Mouse (Mus musculus): Measurements from ENCODE around the gene Rundc3a. TPM values are rescaled to one million over a fixed set of nuclear protein-coding genes. Genes with fewer than 3 reads are reported as not detected.
"Not testable (repeated sequence)": the region's sequence is repeated elsewhere in the genome, so short reads cannot be mapped to it uniquely, and the experiment has no call there.

Rundc3a gene
- total RNA-seq, 2 experiments from 2014 or later = 2.7 TPM; not detected in 1

DNA sequence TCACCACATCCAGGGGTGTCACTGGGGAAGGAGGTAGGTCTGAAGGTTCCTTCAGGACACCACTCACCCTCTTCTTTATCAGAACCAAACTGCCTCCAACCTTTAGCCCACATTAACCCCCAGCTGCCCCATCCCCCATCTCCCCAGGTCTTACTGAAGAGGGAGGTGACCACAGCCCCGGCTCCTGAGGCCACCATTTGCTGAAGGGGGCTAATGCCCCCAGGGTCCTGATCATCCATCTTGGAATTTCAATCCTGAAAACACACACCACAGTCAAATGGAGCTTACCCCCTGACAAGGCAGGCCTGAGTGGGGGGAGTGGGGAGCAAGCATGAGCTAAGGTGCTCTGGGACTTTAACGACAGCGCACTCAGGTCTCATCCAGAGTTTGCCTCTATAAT lies 13.2 kb downstream of the Rundc3a start:
- peak; percentile 0; the same call in 1 of the 2 replicates for ATAC-seq (replicated peaks; ENCODE audit: low FRiP score, poor library complexity, severe bottlenecking)

DNA sequence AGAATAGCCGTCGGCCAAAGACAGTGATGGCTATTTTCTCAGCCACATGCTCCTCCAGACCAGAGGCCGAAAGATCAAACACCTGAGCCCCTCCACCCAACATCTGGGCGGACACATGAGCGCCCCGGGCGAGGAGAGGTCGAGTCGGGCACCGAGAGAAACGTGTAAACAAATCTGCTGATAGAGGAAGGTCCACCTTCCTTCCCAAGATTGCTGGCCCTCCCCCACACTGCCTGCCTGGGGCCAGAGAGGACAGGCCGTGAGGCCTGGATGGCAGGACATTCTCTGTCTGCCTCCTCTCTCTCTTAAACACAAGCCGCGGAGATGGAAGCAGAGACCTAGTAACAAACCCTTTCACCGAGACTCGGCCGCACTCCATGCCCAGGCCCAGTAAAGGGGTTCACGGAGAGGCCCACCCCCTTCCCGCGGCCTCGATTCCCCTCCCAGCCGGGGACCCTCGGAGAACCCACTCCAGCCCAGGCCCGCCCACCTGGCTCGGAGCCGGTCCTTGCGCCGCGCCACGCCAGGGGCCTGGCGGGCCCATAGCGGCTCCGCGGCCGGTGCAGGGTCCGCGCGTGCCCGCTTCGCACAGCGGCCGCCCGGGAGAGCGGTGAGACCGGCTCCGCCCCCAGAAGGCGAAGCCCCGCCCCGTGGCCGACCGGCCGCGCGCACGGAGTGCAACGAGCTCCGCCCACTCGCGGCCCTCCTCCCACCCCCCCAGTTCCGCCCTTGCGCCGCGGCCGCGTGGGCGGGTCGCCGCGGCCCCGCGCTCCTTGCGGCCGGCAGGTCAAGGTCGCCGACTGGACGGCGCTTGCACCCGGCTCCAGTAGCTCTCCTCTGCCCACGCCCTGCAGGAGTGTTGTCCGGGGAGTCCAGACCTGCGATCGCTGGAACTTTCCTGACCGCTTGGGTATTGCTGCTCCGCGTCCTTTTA lies 14.0 kb downstream of the Rundc3a start:
- peak; percentile 53 for ATAC-seq (replicated peaks; ENCODE audit: low FRiP score, poor library complexity, severe bottlenecking)

DNA sequence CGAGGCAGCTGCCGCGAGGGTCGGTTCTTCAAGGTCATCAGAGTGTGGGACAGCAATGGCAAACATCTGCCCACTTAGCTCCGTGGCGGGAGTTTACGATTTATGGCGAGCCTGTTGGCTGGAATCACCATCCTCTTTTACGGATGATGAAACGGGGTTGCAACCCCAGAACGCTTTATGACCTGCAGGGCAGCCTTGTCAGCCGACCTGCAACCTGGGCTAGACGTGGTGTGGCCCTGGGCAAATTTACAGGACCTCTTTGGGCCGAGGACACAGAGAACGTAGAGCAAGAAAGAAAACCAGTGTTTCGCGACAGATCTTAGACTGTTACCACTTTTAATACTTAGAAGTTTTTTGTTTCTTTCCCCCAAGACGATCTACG lies 14.6 kb downstream of the Rundc3a start, which contains the start of gene Slc25a39:
Gene Slc25a39, minus strand, starts transcription at position 113 of the 382 bp plus-strand sequence.
- no peak for ATAC-seq (replicated peaks; ENCODE audit: low FRiP score, poor library complexity, severe bottlenecking)

DNA sequence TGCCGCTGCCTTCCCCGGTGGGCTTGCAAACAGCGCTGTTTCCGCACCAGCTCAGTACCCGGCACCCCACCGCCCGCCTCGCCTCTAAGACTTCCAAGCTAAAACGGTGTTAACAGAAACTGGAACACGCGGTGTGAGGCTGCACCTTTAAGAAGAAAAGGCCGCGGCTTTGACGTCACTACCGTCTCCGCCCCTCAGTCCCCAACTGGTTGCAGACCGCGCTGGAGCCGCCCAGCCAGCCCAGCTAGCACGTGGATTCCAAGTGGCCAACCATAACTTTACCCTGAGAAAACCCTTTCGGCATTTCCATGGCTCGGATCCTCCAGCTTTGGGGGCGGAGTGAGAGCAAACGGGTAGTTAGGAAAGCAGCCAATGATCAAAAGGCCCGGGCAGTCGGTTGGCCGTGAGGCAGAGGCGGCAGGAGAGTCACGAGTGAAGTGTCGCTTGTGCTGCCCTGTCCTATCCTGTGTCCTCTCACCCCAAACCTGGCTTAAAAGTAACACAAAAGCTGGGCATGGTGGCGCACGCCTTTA lies 15.2 kb downstream of the Rundc3a start:
- peak; percentile 78 for ATAC-seq (replicated peaks; ENCODE audit: low FRiP score, poor library complexity, severe bottlenecking)

DNA sequence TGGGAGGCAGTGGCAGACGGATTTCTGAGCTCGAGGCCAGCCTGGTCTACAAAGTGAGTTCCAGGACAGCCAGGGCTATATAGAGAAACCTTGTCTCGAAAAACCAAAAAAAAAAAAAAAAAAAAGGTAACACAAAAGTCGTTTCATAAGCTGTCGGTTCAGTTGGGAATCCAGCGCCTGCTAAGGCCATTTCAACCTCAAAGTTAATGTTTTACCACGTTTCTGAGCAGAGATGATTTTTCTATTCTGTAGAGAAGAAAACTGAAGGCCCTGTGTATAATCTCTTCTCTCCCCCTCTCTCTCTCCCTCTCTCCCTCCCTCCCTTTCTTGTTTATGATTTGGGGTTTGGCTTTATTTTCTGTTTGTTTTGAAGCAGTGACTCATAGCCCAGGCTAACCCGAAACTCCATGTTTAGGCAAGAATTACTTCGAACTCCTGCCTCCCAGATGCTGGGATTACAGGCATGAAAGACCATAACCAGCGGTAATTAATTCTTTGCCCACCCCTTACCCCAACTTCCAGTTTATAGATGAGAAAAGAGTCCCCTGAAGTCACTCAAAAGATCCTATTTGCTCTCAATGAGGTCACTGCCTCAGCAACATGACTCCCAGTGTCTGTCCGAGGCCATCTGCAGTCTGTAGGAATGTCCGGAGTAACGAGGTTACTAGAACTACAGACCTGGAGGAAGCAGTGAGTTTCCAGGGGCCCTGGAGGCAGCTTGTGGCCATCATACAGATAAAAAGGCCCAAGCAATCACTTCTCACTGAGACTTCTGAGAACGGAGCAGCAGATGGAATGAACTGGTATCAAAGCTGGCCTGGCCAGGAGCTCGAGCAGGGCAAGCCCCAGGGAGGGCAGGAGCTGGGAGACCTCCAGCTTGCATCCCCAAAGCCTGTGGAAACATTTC lies 15.9 kb downstream of the Rundc3a start:
- ATAC-seq (replicated peaks; ENCODE audit: low FRiP score, poor library complexity, severe bottlenecking) = no peak

DNA sequence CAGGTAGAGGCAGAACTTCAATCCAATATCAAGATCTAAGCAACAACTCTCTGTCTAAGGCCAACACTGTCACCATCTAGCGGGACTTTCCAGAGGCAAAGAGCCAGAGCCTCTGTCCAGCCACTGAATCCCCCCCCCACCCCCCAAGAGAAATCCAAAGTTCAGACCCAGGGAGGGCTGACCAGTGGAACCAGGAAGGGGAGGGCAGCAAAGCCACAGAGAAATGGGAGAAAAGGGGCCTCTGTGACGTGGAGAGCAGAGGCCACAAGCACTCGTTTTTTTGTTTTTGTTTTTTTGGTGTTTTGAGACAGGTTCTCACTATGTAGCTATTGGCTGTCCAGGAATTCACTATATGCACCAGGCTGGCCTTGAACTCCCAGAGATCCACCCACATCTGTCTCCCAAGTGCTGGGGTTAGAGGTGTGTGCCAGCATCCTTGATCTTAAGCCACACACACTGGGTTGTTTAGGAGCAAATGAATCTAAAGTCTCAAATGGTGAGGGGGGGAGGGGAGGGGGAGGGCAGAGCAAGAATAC lies 16.7 kb downstream of the Rundc3a start:
- no peak for ATAC-seq (replicated peaks; ENCODE audit: low FRiP score, poor library complexity, severe bottlenecking)

DNA sequence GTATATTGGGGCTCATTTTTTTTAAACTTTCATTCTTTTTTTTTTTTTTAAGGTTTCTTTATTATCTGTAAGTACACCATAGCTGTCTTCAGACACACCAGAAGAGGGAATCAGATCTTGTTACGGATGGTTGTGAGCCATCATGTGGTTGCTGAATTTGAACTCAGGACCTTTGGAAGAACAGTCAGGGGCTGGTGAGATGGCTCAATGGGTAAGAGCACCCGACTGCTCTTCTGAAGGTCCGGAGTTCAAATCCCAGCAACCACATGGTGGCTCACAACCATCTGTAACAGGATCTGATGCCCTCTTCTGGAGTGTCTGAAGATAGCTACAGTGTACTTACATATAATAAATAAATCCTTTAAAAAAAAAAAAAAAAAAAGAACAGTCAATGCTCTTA lies 17.1 kb downstream of the Rundc3a start:
- not testable (repeated sequence) for ATAC-seq (replicated peaks; ENCODE audit: low FRiP score, poor library complexity, severe bottlenecking)

DNA sequence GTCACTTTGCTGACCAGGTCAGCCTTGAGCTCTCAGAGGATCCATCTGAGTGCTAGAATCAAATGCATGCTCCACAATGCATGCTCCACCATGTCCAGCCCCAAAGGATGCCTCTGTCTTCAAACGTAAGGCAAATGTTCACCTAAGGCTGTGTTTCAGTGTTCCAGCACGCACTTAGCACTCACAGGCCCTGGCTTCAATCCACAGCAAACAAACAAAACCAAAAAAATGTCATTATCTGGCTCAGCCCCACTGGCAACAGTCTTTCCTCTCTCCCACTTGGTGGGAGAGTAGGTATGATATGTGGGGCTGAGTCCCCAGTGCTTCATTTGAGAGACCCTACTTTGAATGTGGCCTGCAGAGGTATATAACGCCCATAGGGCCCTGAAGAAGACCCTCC lies 17.9 kb downstream of the Rundc3a start:
- ATAC-seq (replicated peaks; ENCODE audit: low FRiP score, poor library complexity, severe bottlenecking) = no peak

DNA sequence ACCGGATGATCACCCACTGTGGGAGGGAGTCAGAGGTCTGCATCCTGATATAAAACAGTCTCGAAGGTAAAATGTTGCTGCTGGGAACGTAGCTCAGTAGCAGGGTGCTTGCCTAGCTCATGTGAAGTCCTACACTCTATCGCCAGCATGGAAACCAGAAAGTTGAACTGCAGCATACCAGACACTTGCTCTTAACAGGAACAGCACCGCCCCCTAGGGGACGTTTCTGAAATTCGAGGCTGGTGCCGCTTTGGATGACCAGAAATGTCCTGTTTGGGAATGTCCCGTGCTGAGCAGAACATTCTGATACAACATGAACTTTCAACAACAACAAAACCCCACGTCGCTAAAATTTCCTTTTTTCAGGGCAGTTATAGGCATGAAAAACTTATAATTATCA lies 18.5 kb downstream of the Rundc3a start:
- ATAC-seq (replicated peaks; ENCODE audit: low FRiP score, poor library complexity, severe bottlenecking) = peak; percentile 53

DNA sequence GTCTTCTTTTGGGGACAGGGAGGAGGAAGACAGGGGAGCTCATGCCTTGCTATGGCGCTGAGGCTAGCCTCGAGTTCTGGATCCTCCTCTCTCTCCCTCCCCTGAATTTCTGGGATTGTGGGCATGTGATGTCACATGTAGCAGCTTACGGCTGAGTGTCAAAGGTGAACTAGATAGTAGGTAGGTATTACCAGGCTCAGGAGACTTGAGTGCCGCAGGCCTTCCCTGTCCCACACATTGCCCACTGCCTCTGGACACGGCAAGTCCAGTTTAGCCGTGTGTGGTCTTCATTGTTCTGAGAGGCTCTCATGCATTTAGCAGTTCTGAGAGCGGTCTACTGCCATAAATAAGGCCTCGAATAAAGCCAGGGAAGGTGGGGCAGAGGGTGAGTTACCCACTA lies 19.9 kb downstream of the Rundc3a start:
- ATAC-seq (replicated peaks; ENCODE audit: low FRiP score, poor library complexity, severe bottlenecking) = no peak

DNA sequence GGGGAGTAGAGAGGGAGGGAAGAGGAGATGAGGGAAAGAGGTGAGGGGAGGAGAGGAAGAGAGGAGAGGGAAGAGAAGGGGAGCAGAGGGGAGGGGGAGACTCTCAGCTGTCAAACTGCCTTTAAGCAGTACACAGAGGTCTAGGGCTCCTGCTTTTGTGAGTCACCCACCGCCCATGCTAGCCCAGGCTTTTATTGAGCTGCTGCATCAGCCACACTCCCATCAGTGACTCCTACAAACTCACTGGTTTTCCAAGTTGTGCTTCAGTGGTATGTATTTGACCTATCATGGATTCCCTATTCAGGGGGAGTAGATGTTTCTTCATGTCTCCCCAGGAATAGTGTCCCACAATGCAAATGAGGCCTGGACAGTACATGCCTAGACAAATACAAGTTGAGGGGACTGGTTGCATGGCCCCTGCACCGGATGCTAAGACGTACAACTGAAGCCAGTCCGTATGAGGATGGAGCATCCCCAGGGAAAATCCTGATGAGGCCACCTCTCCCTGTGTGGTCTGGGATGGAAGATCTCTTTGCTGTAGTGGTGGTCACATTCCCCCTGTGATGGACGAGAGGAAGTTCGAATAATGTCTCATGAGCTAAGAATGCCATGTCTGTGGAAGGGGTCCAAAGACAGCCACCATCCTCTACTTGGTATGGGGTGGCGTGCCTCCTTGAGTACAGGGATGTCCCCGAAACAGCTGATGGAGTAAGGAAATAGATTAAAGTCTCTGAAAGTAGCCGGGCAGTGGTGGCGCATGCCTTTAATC lies 22.0 kb downstream of the Rundc3a start:
- no peak for ATAC-seq (replicated peaks; ENCODE audit: low FRiP score, poor library complexity, severe bottlenecking)

DNA sequence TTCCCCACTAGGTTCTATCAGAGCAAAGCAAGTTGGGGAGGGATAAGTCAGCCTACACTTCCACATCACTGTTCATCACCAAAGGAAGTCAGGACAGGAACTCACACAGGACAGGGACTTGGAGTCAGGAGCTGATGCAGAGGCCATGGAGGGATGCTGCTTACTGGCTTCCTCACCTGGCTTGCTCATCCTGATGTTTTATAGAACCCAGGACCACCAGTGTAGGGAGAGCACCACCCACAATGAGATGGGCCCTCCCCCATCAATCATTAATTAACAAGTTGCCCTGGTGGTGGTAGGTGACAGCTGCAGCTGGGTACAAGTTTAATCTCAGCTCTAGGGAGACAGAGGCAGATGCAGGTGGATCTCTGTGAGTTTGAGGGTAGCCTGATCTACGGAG lies 24.0 kb downstream of the Rundc3a start:
- ATAC-seq (replicated peaks; ENCODE audit: low FRiP score, poor library complexity, severe bottlenecking) = no peak

DNA sequence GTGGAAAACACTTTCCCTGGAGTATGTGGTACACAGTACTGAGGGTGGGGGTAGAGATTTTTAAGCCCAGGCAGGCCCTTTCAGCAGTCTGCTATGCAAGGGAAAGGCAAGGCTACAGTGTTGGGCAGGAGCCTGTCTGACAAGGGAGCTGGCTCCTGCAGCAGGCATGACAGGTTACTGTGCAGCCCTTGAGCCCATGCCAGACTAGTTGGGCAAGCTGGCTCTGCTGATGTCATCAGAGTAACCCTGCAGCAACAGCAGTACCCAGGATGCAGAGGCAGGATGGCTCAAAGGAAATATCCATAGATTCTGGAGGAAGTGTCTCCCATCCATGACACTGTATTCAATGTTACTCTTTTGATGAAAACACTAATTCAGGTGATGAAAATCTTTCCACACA lies 25.7 kb downstream of the Rundc3a start:
- ATAC-seq (replicated peaks; ENCODE audit: low FRiP score, poor library complexity, severe bottlenecking) = no peak

DNA sequence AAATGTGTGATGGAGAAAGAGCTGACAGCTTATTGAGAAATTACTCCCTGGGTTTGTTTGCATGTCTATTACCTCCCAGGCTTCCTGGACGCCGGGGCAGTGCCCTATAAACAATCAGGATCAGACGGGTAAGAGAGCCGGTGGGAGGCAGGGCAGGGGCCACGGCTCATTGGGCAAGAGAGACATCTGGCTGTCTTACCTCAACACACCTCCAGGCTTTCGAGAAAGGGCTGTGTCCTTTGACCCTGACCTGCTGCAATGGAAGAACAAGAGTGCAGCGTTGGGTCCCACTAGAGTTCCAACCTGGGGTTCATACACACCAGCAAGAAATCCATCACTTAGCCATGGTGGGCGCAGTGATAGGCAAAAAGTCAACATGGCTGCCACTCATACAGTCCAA lies 28.4 kb downstream of the Rundc3a start:
- no peak for ATAC-seq (replicated peaks; ENCODE audit: low FRiP score, poor library complexity, severe bottlenecking)

DNA sequence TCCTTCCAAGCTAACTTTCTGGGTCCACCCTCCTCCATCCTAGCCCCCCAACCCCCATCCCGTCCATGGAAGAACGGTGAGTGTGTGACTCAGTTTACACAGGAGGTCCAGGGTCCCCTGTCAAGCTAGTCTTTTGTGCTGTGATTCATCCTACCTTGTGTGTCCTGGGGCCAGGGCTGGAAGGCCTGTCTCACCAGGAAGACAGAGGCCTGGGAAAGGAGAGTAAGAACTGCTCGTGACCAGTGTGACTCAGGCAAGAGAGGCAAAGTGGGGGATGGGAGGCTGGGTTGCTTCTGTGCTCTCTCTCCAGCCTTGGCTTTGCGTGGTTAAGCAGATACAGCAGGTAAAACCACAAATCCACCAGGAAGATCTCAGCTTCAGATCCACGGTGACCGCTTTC lies 31.5 kb downstream of the Rundc3a start:
- 0 out of 2 replicates have a peak, but pooled peaks have one; percentile 37 for ATAC-seq (replicated peaks; ENCODE audit: low FRiP score, poor library complexity, severe bottlenecking)

DNA sequence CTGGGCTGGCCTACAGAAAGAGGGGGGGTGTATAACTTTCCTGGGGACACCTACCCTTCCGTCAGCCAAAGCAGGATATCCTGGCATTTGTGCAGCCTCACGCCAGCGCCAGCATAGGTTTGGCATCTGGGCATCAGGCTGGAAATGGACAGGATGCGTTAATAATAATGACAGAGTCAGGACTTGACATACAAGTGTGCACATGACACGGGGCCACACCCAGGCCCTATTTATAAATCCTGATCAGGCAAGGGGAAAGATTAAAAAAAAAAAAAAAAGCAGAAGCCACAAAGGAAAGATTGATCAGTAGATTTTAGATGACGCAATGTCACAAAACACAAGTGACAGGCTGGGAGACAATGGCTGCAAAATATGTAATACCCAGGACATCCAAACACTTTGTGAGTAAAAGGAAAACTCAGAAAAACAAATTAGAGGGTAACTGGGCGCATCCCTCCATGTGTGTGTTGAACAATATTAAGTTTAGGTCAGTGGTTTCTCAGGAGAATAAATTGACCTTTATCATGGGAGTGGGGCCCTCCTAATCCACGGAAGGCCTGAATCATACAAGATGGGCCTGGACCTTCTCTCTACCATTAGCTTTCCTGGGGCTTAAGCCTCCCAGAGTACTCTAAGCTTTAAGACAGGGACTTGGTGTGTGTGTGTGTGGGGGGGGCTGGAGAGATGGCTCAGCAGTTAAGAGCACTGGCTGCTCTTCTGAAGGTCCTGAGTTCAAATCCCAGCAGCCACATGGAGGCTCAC lies 32.5 kb downstream of the Rundc3a start:
- ATAC-seq (replicated peaks; ENCODE audit: low FRiP score, poor library complexity, severe bottlenecking) = no peak

DNA sequence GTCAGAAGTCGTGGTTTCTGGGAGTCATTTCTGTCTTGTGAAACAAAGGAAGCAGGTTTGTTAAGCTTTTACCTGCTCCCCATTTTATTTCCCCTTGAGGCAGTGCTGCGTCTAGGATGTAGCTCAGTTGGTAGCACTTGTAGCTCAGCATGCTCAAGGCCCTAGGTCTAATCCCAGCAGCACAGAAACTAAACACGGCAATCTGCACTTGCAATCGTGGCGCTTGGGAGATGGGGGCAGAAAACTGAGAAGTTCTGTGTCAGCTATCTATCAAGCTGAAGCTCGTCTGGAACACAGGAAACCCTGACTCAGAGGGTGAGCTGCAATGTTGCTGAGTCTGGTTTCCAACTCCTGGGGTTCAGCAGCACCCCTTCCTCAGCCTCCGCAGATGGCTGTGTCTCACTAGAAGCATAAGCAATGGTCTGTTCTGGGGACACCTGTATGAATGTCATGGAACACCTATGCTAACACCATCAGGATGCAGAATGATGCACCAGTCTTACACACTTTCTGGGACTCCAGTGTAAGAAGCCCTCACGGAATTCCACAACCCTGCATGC lies 35.9 kb downstream of the Rundc3a start:
- ATAC-seq (replicated peaks; ENCODE audit: low FRiP score, poor library complexity, severe bottlenecking) = no peak

DNA sequence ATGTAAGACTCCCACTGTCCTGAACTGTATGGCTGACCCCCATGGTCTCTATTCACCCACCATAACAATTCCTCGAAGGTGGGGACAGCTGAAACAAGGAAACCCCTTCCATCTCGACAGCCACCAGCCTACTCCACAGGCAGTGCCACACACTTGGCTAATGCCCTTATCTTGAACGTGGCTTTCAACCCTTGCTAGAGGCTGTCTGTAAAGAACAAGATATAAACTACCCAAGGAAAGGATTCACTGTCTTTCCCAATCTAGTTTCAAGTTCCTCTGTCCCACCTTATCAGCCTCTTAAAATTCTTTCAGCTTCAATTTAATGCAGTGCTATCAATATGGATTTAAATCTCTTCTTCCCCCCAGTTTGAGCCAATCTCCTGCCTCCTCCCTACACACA lies 36.3 kb downstream of the Rundc3a start:
- ATAC-seq (replicated peaks; ENCODE audit: low FRiP score, poor library complexity, severe bottlenecking) = no peak
